Mouse (Mus musculus): ENCODE data around the gene Pdzrn4. TPM values are rescaled to one million over a fixed set of nuclear protein-coding genes. Genes with fewer than 3 reads are reported as not detected.

Pdzrn4 gene
- polyA plus RNA-seq, 1 experiment, result not detected

- H3K27ac ChIP-seq (ENCODE audit: insufficient read depth, low read length), result no peak overlapping the region
- H3K36me3 ChIP-seq (ENCODE audit: control insufficient read depth, insufficient read depth, low read length, poor library complexity, severe bottlenecking), result no peaks in the 10 kb centered on the region
- H3K9ac ChIP-seq (ENCODE audit: low read depth, poor library complexity, severe bottlenecking), result no peak overlapping the region
- no peaks in the 10 kb centered on the region for H3K27me3 ChIP-seq (ENCODE audit: control insufficient read depth, insufficient read depth, low read length, poor library complexity, severe bottlenecking)
- no peak overlapping the region for H3K4me3 ChIP-seq (ENCODE audit: low read depth, low read length)
- no peaks in the 10 kb centered on the region for H3K4me1 ChIP-seq (ENCODE audit: control insufficient read depth, insufficient read depth, low read length)
- H3K9me3 ChIP-seq (replicated peaks; ENCODE audit: control insufficient read depth, insufficient read depth, low read length, poor library complexity, severe bottlenecking), result no peaks in the 10 kb centered on the region
- TF ChIP-seq EP300 (IDR thresholded peaks at IDR 0.05; ENCODE audit: insufficient read depth, low read depth, low read length) (no peak), CTCF (IDR thresholded peaks at IDR 0.05; ENCODE audit: low read depth, low read length) (no peak), POLR2A (IDR thresholded peaks at IDR 0.05; ENCODE audit: insufficient read depth, low read length) (no peak)
These were observed 362.3 kb downstream of the Pdzrn4 start for GRCm38 (mm10) chr15:92759001-92759400.

- no peaks in the 10 kb centered on the region for H3K27me3 ChIP-seq (ENCODE audit: control insufficient read depth, insufficient read depth, low read length, poor library complexity, severe bottlenecking)
- no peak overlapping the region for H3K9ac ChIP-seq (ENCODE audit: low read depth, poor library complexity, severe bottlenecking)
- no peaks in the 10 kb centered on the region for H3K36me3 ChIP-seq (ENCODE audit: control insufficient read depth, insufficient read depth, low read length, poor library complexity, severe bottlenecking)
- H3K4me3 ChIP-seq (ENCODE audit: low read depth, low read length), result no peak overlapping the region
- no peak overlapping the region for H3K27ac ChIP-seq (ENCODE audit: insufficient read depth, low read length)
- no peaks in the 10 kb centered on the region for H3K4me1 ChIP-seq (ENCODE audit: control insufficient read depth, insufficient read depth, low read length)
- TF ChIP-seq EP300 (IDR thresholded peaks at IDR 0.05; ENCODE audit: insufficient read depth, low read depth, low read length) (no peak), POLR2A (IDR thresholded peaks at IDR 0.05; ENCODE audit: insufficient read depth, low read length) (no peak), CTCF (IDR thresholded peaks at IDR 0.05; ENCODE audit: low read depth, low read length) (no peak)
- no peaks in the 10 kb centered on the region for H3K9me3 ChIP-seq (replicated peaks; ENCODE audit: control insufficient read depth, insufficient read depth, low read length, poor library complexity, severe bottlenecking)
These were observed 366.6 kb downstream of the Pdzrn4 start for GRCm38 (mm10) chr15:92763303-92763702.

- Histone ChIP-seq H3K4me1 (ENCODE audit: control insufficient read depth, insufficient read depth, low read length) (no peaks in the 10 kb centered on the region), H3K9me3 (replicated peaks; ENCODE audit: control insufficient read depth, insufficient read depth, low read length, poor library complexity, severe bottlenecking) (no peaks in the 10 kb centered on the region), H3K27me3 (ENCODE audit: control insufficient read depth, insufficient read depth, low read length, poor library complexity, severe bottlenecking) (no peaks in the 10 kb centered on the region), H3K9ac (ENCODE audit: low read depth, poor library complexity, severe bottlenecking) (no peak overlapping the region), H3K27ac (ENCODE audit: insufficient read depth, low read length) (no peak overlapping the region), H3K4me3 (ENCODE audit: low read depth, low read length) (no peak overlapping the region), H3K36me3 (ENCODE audit: control insufficient read depth, insufficient read depth, low read length, poor library complexity, severe bottlenecking) (no peaks in the 10 kb centered on the region)
- TF ChIP-seq EP300 (IDR thresholded peaks at IDR 0.05; ENCODE audit: insufficient read depth, low read depth, low read length) (no peak), CTCF (IDR thresholded peaks at IDR 0.05; ENCODE audit: low read depth, low read length) (no peak), POLR2A (IDR thresholded peaks at IDR 0.05; ENCODE audit: insufficient read depth, low read length) (no peak)
These were observed 372.9 kb downstream of the Pdzrn4 start for GRCm38 (mm10) chr15:92769535-92769934.

- no peak overlapping the region for H3K4me3 ChIP-seq (ENCODE audit: low read depth, low read length)
- H3K27me3 ChIP-seq (ENCODE audit: control insufficient read depth, insufficient read depth, low read length, poor library complexity, severe bottlenecking), result no peaks in the 10 kb centered on the region
- no peaks in the 10 kb centered on the region for H3K4me1 ChIP-seq (ENCODE audit: control insufficient read depth, insufficient read depth, low read length)
- H3K27ac ChIP-seq (ENCODE audit: insufficient read depth, low read length), result no peak overlapping the region
- no peaks in the 10 kb centered on the region for H3K9me3 ChIP-seq (replicated peaks; ENCODE audit: control insufficient read depth, insufficient read depth, low read length, poor library complexity, severe bottlenecking)
- TF ChIP-seq POLR2A (IDR thresholded peaks at IDR 0.05; ENCODE audit: insufficient read depth, low read length) (no peak), EP300 (IDR thresholded peaks at IDR 0.05; ENCODE audit: insufficient read depth, low read depth, low read length) (no peak), CTCF (IDR thresholded peaks at IDR 0.05; ENCODE audit: low read depth, low read length) (no peak)
- no peaks in the 10 kb centered on the region for H3K36me3 ChIP-seq (ENCODE audit: control insufficient read depth, insufficient read depth, low read length, poor library complexity, severe bottlenecking)
- H3K9ac ChIP-seq (ENCODE audit: low read depth, poor library complexity, severe bottlenecking), result no peak overlapping the region
These were observed 391.4 kb downstream of the Pdzrn4 start for GRCm38 (mm10) chr15:92788036-92788435.

- H3K4me3 ChIP-seq (ENCODE audit: low read depth, low read length), result no peak overlapping the region
- no peak overlapping the region for H3K9ac ChIP-seq (ENCODE audit: low read depth, poor library complexity, severe bottlenecking)
These were observed 397.6 kb downstream of the Pdzrn4 start for GRCm38 (mm10) chr15:92794275-92794674.

GRCm38 (mm10) chr15:92805934-92806333 lies 409.3 kb downstream of the Pdzrn4 start:
- TF ChIP-seq POLR2A (IDR thresholded peaks at IDR 0.05; ENCODE audit: insufficient read depth, low read length) (no peak), CTCF (IDR thresholded peaks at IDR 0.05; ENCODE audit: low read depth, low read length) (no peak), EP300 (IDR thresholded peaks at IDR 0.05; ENCODE audit: insufficient read depth, low read depth, low read length) (no peak)
- Histone ChIP-seq H3K36me3 (ENCODE audit: control insufficient read depth, insufficient read depth, low read length, poor library complexity, severe bottlenecking) (no peaks in the 10 kb centered on the region), H3K4me3 (ENCODE audit: low read depth, low read length) (no peak overlapping the region), H3K9me3 (replicated peaks; ENCODE audit: control insufficient read depth, insufficient read depth, low read length, poor library complexity, severe bottlenecking) (no peaks in the 10 kb centered on the region), H3K27me3 (ENCODE audit: control insufficient read depth, insufficient read depth, low read length, poor library complexity, severe bottlenecking) (no peaks in the 10 kb centered on the region), H3K27ac (ENCODE audit: insufficient read depth, low read length) (no peak overlapping the region), H3K4me1 (ENCODE audit: control insufficient read depth, insufficient read depth, low read length) (no peaks in the 10 kb centered on the region), H3K9ac (ENCODE audit: low read depth, poor library complexity, severe bottlenecking) (no peak overlapping the region)

More at GRCm38 (mm10) chr15:92794275-92794674, 397.6 kb downstream of the Pdzrn4 start:
- Histone ChIP-seq H3K4me1 (ENCODE audit: control insufficient read depth, insufficient read depth, low read length) (no peaks in the 10 kb centered on the region), H3K27ac (ENCODE audit: insufficient read depth, low read length) (no peak overlapping the region), H3K9me3 (replicated peaks; ENCODE audit: control insufficient read depth, insufficient read depth, low read length, poor library complexity, severe bottlenecking) (no peaks in the 10 kb centered on the region), H3K36me3 (ENCODE audit: control insufficient read depth, insufficient read depth, low read length, poor library complexity, severe bottlenecking) (no peaks in the 10 kb centered on the region), H3K27me3 (ENCODE audit: control insufficient read depth, insufficient read depth, low read length, poor library complexity, severe bottlenecking) (no peaks in the 10 kb centered on the region)
- no peak for TF ChIP-seq POLR2A (IDR thresholded peaks at IDR 0.05; ENCODE audit: insufficient read depth, low read length)
- TF ChIP-seq EP300 (IDR thresholded peaks at IDR 0.05; ENCODE audit: insufficient read depth, low read depth, low read length), result no peak
- TF ChIP-seq CTCF (IDR thresholded peaks at IDR 0.05; ENCODE audit: low read depth, low read length), result no peak
